Mouse (Mus musculus): ENCODE data around the gene P2rx3.

The P2rx3 gene

DNA sequence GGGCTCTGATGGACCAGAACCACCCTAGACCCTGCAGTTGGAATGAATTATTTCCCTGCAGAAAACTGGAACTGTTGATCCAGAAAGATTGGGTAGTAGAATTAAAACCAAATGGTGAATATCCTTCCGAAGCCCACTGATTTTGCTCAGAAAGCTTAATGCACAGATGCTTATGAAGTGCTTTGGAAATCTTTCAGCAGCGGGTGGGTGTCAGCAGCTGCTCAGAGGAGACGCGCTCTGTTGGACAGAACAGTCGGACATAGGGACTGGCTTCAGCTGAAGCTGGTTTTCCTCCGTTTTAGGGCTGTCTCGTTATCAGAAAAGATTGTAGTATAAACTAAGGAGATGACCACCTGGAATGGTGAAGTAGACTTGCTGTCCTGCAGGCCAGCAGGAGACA is 6.4 kb upstream of the P2rx3 start:
- DNase-seq (ENCODE audit: low spot score in 2 of 2) = no peak

DNA sequence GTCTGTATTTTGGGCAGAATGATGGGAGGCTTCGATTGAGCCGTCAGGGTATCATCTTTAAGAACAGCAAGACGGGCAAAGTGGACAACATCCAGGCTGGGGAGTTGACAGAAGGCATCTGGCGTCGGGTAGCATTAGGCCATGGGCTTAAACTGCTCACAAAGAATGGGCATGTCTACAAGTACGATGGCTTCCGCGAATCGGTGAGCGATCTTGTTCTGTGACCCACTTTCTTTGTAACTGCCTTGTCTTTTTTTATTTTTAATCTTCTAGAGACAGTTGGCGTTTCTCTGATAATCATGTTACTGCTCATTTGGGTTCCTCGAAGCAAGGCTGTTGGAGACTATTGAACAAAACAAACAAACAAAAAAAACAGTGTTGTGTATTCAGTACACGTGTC is 1.1 kb upstream of the P2rx3 start:
- DNase-seq (ENCODE audit: low spot score in 2 of 2) = no peak

DNA sequence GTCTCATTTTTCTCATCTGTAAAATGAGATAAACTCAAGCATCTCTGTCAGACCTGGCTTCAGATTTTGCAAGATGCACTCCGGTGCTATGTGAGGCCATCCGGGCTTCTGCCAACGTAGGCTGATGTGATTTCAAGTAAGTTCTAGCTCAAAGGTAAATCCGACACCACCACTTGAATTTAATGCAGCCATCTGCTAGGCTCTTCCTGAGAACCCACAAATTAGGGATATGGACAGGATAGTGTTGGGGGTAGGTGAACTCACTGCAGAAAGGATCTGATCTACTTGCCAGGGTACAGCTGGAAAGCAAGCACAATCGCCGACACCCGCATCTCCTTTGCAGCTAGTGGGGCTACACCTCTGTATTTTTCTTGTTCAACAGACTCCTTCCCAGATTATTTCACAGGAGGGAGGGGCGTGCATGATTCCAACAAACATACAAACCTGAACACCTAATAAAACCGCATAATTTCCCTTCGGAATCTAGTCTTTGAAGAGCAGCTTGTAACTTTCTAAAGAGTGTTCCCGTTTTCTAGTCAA is 685 bp downstream of the P2rx3 start:
- no peak for DNase-seq (ENCODE audit: low spot score in 2 of 2)

DNA sequence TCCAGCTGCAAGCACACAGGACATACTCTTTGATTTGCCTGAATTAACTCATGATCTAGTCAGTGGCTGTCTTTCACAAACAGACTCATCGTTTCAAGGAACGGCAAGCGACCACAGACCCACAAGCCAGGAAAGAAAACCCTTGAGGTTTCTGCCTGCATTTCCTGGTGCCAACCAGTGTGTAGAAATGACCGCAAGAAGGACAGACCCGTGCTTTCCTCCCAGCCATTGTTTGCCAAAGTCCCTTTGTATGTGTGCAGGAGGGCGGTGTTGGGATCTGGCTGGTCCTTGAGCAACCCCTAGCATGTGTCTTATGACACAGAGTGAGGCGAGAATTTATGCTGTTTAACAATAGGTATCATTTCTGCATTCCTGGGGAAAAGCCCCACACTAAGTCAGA is 3.1 kb downstream of the P2rx3 start:
- no peak for DNase-seq (ENCODE audit: low spot score in 2 of 2)

DNA sequence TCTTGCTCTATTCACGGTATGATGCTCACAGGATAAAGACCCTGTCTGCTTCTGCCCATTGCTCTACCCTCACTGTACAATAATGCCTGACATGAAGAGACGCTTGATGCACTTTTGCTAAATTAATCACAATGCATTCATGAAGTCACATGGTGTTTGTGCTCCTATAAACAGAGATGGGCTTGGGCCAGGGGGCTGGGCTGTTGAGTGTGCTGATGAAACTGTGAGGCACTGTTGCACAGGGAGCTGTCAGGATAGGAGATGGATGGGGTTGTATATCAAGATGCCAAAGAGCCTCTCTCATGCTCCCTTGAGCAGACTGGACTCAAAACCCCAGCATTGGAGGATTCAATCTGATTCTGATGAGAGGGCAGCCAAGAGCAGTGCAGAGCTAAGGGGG is 4.1 kb downstream of the P2rx3 start:
- no peak for DNase-seq (ENCODE audit: low spot score in 2 of 2)

DNA sequence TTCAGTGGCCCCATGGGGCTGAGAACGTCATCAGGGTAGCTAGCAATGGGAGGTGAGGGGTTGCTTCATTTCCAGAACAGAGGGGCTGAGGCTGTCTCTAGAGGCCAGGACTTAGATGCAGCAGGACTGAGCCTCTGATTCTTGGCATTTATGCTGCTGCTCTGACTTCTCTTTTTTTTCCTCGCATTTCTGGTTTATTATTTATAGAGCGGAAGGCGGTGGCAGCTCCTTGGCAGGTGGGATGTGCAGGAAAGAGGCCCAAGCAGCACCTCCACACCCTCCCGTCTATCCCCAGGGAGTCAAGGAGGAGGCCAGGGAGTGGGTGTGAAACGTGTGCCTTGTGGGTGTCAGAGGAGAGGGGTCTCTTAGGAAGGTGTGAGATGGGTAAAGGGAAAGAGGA is 6.3 kb downstream of the P2rx3 start:
- no peak for DNase-seq (ENCODE audit: low spot score in 2 of 2)

DNA sequence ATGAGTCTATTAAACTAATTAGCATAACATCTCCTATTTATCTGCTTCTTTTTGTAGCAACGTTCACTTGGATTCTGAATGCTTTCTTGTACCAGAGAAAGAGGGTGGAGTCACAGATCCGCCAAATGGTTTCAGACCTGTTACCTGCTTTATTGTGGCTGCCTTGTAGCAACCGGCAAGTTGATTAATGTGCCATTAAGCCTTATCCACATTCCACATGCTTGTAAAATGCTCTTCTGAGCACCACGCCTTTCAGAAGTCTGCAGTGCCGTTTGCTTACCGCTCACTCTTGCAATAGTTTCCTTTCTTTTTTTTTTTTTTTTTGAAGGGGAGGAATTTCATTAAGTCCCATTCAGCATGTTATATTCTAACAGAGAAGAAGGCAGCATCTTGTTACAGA is 7.4 kb downstream of the P2rx3 start:
- no peak for DNase-seq (ENCODE audit: low spot score in 2 of 2)

DNA sequence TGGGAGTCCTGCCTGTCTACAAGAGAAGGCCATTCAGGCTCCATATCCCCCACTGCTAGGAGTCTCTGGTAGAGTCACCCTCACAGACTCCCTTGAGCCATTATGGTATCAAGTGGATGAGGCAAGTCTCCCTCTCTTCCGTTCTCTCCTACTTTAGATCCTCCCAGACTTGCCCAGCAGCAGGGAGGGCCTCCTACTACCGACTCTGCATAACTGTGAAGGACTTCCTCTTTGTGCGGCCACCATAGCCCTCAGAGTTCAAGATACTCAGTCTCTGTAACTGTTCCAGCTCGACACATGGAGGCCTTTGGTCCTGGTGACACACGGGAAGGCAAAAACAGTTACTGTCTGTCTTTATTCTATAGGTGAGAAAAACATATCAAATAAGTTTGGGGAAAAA is 10.0 kb downstream of the P2rx3 start:
- no peak for DNase-seq (ENCODE audit: low spot score in 2 of 2)

DNA sequence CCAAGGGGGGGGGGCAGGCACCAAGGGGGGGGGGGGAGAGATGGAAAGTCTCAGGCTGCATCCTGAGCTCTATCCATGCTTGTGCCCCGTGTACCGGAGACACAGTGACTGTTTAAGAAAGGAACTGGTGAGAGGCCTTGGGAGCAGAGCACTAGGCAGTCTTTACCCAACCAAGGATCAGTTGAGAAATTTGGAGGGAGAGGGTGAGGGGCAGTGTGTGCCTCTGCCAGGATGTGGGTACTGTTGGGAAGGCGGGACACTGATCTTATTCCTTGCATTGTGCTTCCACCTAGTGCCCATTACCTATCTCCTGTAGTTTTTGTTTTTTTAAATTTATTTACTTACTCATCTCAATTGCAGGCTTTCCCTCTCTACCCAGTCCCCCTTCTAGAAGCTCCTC is 11.1 kb downstream of the P2rx3 start:
- DNase-seq (ENCODE audit: low spot score in 2 of 2) = no peak

DNA sequence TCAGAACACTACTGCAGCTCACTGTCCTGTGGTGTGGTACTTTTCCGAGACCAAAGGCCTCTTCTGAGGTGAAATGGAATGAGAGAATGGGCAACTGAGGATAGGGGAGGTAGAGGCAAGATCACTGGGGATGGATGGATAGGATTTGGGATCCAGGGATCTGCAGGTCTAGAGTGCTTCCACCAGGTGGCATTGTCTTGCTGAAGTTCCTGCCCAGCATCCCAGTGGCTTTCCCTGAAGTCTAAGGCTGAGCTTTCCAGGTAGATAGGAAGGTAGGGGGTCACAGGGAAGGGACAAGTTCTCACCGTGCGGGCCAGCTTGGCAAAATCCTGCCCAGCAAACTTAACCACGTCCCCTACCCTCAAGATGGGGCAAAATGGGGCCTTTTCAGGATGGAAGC is 15.2 kb downstream of the P2rx3 start:
- DNase-seq (ENCODE audit: low spot score in 2 of 2) = no peak

DNA sequence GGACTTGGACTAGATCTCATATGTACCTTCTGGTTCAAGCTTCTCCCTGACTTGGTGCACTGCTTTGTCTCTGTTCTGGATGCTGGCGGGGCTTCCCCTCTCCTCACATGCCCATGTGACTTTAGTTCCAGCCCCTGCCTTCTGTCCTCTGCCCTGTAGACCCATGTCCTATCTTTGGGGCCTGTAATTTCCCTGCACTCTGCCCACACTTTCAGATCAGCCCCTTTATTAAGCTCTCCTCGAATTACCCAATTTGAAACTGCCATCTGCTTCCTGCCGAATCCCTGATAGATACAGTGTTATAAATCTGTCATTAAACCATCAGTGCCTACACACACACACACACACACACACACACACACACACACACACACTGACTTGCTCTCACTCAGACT is 22.7 kb downstream of the P2rx3 start:
- DNase-seq (ENCODE audit: low spot score in 2 of 2) = no peak

- no peak for DNase-seq (ENCODE audit: low spot score in 2 of 2)
These were observed 23.3 kb downstream of the P2rx3 start for GRCm38 (mm10) chr2:85013826-85014587.

- DNase-seq (ENCODE audit: low spot score in 2 of 2) = no peak
These were observed 24.6 kb downstream of the P2rx3 start for GRCm38 (mm10) chr2:85012679-85013078.

- peak; percentile 32 to 40 for DNase-seq (ENCODE audit: low spot score in 2 of 2)
These were observed 25.2 kb downstream of the P2rx3 start for GRCm38 (mm10) chr2:85011906-85012604.

DNA sequence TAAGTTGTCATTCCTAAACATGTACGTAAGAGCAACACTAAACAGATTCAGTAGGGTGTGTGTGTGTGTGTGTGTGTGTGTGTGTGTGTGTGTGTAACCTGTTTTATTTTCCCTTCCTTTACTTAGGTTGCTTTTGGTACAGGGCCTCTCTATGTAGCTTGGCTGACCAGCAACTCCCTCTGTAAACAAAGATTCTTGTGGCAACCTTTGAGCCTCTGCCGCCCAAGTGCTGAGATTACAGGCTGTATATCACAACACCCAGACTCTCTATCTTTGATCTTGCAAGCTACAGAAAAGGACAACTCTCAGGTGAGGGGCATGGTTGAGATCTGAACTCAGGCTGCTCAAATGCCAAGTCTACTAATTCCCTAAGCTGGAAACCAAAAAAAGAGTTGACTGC is 28.1 kb downstream of the P2rx3 start:
- DNase-seq (ENCODE audit: low spot score in 2 of 2) = no peak

- peak; percentile 23 to 42 for DNase-seq (ENCODE audit: low spot score in 2 of 2)
These were observed 29.5 kb downstream of the P2rx3 start for GRCm38 (mm10) chr2:85007729-85008128.

DNA sequence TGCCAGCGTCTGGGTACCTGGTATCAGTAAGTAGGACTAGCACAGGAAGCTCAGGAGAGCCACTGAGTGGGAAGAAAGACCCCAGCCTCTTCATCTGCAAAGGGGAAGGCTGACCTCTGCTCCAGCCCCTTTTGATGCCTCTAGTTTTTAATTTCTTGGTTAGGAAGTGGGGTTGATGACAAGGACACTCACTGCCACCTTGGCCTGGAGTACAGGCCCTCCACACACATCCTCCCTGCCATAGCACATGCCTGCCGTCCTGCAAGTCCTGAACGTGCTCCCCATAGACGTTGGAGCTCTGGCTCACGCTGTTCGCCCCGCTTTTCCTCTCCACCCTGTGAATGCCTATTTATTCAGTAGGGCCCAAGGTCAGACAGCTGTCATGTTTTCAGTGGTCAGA is 30.7 kb downstream of the P2rx3 start:
- DNase-seq (ENCODE audit: low spot score in 2 of 2) = no peak

DNA sequence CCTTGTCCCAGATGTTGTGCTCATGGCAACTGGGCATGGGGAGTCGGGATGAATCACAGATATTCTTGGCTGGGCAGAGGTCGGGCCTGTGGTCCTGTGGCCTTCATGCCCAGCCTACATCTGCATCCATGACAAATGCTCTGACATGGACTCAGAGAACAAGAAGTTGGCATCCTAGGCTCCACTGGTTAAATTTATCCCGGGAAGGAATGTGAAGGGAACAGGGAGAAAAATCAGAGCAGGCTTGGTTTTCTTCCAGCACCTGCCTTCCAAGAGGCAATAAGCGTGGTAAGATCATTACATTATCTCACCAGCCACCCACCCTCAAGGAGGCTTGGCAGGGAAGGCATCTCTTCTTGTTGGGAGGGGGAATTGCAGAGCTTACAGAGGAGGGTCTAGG is 32.9 kb downstream of the P2rx3 start:
- DNase-seq (ENCODE audit: low spot score in 2 of 2) = no peak

- DNase-seq (ENCODE audit: low spot score in 2 of 2) = no peak
These were observed 34.7 kb downstream of the P2rx3 start for GRCm38 (mm10) chr2:85002575-85002974.

- DNase-seq (ENCODE audit: low spot score in 2 of 2) = peak; percentile 21 to 44
These were observed 35.8 kb downstream of the P2rx3 start for GRCm38 (mm10) chr2:85001497-85001896.

- DNase-seq (ENCODE audit: low spot score in 2 of 2) = peak; percentile 32 to 73
These were observed 37.6 kb downstream of the P2rx3 start for GRCm38 (mm10) chr2:84999486-85000181.

GRCm38 (mm10) chr2:84996376-84996775 is 40.9 kb downstream of the P2rx3 start:
- DNase-seq (ENCODE audit: low spot score in 2 of 2) = no peak

DNA sequence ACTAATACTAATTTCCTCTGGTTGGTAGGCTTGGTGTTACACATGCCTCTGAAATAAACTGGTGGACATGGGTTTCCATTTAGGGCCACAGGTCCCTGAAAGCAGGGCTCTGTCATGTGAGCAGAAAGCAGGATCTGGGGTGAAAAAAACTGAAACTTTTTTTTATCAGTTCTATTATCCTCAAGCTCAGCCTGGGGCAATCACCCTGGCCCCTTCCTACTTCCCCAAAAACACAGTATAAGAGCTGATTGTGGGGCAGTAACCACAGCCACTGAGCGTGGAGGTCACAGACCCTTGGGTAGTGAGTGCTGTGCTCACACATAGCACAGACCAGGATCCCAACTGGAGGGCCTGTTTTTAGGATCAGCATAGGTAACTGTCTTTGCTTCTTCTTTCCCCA is 49.3 kb downstream of the P2rx3 start, which contains the start of gene Prg3:
TSS of gene Prg3 (plus strand) at position 286 of the 400 bp plus-strand sequence.
- DNase-seq (ENCODE audit: low spot score in 2 of 2) = no peak

All from heart, adult 9 months (tissue).